Mouse (Mus musculus) small intestine, adult 2 months (tissue): ENCODE data around the gene Rsrp1.

ENCODE experiments used
- CTCF ChIP-seq: fragments of 200-500 bp; IDR thresholded peaks from 2 replicates; pipeline ENCODE4 v1.5.1; 2012; ENCODE audit warnings: low read depth, mild to moderate bottlenecking, control low read depth, inconsistent platforms, low read length, moderate library complexity, mixed read lengths; ENCODE audit not compliant: insufficient replicate concordance, insufficient read length; ENCODE audit errors: extremely low read depth
- POLR2A ChIP-seq: fragments of 200-500 bp; IDR thresholded peaks from 2 replicates; pipeline ENCODE4 v1.6.1; 2012; ENCODE audit warnings: low read depth, mild to moderate bottlenecking, control low read depth, inconsistent platforms, low read length, moderate library complexity

GRCm38 (mm10) chr4:134963021-134963776, 39.8 kb downstream of the Rsrp1 start:
- TF ChIP-seq CTCF (peak; percentile 51; the same call in 1 of the 2 replicates), POLR2A (no peak)
